Mouse (Mus musculus): ENCODE data around the gene Timeless. TPM values are rescaled to one million over a fixed set of nuclear protein-coding genes. Genes with fewer than 3 reads are reported as not detected.
"Not testable (repeated sequence)": the region's sequence is repeated elsewhere in the genome, so short reads cannot be mapped to it uniquely, and the experiment has no call there.

Gene Timeless
- total RNA-seq, 1 experiment from 2014 or later, result 17.5 TPM

DNA sequence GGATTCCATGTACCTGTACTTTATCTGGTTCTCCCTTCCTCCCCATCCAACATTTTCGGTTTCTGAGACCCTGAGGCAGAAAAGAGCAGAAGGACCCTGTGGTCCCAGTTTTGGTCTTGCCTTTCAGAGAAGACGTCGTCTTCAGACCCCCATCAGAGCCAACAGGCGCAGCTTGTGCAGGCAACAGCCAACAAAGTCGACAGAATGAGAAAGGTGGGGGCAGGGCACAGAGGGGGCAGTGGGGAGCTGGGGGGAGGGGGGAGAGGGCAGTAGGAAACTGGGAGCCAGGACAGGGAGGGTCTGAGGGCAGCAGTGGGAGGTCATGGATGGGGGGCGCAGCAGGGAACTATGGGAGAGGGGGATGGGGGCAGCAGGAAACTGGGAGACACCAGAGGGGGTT lies 46.3 kb downstream of the Timeless start:
- ATAC-seq (ENCODE audit: extremely low read depth, insufficient number of reproducible peaks, low FRiP score, poor library complexity, severe bottlenecking), result no peak

DNA sequence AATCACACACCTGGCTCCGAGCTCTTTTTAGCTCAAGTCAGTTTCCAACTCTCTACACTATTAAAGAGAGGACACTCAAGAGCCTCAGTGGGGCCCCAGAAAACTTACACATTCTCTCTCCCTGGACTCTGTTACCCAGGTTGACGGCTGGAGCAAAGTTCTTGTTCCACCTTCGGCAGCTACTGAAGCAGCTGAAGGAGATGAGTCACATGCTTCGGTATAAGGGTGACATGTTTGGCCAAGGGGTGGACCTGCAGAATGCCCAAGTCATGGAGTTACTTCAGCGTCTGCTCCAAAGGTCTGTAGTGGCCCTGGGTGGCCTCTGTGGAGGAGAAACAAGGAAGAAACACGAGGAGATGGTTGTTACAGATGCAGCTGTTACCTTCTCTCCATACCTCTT lies 49.1 kb downstream of the Timeless start:
- no peak for ATAC-seq (ENCODE audit: extremely low read depth, insufficient number of reproducible peaks, low FRiP score, poor library complexity, severe bottlenecking)

DNA sequence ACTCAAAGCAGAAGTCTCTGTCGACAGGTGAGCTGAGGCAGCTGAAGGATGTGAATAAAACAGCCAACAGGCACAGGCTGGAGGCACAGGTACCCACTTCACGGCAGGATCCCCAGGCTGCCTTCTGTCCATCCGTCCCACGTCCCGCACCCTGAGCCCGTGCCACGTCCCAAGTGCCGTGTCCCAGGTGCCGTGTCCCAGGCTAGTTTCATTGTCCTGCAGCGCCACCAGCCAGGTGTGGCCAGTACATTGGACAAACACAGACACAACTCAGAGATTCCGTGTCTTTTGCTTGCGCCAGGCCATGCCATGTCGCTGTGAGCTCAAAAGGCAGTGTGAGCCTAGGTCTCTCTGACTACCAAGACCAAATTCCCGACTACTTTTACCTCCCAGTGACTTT lies 49.8 kb downstream of the Timeless start:
- ATAC-seq (ENCODE audit: extremely low read depth, insufficient number of reproducible peaks, low FRiP score, poor library complexity, severe bottlenecking), result no peak

DNA sequence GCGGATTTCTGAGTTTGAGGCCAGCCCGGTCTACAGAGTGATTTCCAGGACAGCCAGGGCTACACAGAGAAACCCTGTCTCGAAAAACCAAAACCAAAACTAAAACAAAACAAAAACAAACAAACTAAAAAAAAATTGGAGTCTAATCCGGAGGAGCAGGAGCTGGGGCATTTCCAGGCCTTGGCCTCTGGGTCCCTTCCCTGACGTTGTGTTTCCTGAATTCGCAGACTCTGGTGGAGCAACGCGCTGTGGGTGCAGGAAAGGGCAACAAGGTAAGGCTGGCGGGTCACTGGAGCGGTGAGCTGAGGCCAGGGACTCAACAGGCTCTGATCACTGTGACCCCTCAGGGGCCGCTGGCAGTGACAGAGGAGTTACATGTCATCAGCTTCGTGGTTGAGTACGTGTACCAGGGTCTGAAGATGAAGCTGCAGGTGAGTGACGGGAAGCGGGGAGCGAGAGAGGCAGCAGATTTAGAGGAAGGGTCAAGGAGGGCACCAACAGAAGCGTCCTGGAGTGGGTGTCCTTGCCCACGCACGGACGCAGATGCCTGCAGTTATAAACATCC lies 51.1 kb downstream of the Timeless start:
- ATAC-seq (ENCODE audit: extremely low read depth, insufficient number of reproducible peaks, low FRiP score, poor library complexity, severe bottlenecking), result no peak

DNA sequence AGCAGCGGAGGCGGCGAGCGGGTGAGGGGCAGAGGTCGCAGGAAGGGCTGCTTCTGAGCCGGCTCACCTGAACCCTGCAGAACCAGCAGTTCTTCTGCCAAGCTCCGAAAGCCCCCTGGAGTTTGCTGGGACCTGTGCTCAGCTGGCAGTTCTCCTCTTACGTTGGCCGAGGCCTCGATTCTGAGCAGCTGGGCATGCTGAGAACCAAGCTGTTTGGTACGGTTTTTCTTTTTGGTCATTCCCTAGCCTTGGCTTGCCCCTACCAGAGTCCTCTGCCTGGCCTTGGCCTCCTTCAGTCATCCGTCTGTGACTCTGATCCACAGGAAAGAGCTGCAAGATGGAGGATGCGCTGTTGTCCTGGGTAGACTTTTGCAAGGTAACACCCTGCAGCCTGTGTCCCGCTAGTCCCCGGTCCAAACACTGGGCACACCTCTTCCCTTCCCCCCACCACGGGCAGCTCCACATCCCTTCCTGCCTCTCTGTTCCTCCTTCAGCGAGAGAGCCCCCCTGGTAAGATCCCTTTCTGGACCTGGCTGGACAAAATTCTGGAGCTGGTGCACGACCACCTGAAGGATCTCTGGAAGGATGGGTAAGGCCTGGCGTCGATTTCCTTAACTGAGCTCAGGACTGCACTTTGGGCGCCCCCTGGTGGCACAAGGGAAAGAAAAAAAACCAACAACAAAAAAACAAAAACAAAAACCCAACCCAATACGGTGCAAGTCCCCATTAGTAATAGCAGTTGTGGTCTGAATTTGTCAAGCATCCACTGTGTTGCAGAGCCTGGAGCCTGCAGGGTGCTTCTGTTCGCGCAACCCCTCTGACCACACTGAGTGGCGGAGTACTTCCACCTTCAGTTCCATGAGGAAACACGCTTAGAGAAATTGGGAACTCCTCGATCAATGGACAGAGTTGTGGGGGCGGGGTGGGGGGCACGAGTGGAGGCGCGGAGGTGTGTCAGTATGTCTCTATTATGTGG lies 52.0 kb downstream of the Timeless start:
- ATAC-seq (ENCODE audit: extremely low read depth, insufficient number of reproducible peaks, low FRiP score, poor library complexity, severe bottlenecking), result peak; percentile 49

DNA sequence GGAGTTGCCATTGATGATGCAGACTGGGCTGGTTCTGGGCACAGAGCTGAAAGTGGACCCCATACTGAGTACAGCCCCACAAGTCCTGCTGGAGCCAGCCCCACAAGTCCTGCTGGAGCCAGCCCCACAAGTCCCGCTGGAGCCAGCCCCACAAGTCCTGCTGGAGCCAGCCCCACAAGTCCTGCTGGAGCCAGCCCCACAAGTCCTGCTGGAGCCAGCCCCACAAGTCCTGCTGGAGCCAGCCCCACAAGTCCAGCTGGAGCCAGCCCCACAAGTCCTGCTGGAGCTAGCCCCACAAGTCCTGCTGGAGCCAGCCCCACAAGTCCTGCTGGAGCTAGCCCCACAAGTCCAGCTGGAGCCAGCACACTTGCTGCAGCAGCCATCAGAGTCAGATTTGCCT lies 58.7 kb downstream of the Timeless start:
- not testable (repeated sequence) for ATAC-seq (ENCODE audit: extremely low read depth, insufficient number of reproducible peaks, low FRiP score, poor library complexity, severe bottlenecking)

DNA sequence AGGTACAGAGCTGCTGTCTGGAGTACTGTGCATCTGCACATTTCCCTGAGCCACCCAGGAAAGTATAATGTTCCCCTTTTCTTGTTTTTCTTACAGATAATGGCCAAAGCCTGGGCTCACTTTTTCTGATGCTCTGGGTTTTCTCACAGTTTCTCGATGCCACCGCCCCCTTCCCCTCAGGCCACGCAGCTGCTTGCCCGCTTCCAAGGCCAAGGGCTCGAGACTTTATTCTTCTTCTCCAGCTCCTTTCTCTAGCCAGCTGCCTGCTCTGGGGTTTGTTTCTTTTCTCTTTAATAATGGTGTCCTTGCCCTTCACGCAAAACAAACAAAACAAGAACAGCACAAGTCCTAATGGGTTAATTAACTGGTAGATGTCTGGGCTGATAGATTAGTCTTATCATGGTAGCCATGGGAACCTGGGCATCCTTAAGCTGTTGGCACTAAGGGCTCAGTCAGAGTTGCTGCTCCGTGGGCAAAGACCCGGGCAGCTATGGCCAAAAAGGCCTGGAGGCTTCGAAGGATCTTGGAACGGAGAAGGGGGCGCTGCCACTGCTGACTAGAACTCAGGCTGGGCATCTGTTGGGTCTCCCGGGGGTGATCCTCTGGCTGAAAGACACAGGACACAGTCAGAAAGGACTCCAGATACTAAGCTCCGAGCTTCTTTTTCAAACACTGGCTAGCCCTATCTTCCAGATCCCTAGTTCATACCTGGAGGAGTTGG lies 64.7 kb downstream of the Timeless start:
- ATAC-seq (ENCODE audit: extremely low read depth, insufficient number of reproducible peaks, low FRiP score, poor library complexity, severe bottlenecking), result no peak

DNA sequence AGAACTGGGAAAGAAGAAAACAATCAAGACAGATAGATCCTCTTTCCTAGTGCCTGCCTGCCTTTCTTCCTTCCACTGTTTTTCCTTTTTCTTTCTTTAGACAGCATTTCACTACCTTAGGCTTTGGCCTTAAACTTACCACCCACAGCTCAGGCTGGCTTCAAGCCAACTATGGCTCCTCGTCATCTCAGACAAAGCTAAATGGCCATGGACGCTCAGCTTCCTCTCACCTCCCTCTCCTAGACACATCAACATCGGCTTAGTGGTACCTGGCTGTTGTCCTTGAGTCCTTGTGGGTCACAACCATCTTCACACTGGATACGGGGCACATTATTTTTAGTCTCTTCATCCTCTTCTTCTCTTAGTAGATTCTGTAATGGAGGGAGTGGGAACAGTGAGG lies 65.4 kb downstream of the Timeless start:
- ATAC-seq (ENCODE audit: extremely low read depth, insufficient number of reproducible peaks, low FRiP score, poor library complexity, severe bottlenecking), result no peak

DNA sequence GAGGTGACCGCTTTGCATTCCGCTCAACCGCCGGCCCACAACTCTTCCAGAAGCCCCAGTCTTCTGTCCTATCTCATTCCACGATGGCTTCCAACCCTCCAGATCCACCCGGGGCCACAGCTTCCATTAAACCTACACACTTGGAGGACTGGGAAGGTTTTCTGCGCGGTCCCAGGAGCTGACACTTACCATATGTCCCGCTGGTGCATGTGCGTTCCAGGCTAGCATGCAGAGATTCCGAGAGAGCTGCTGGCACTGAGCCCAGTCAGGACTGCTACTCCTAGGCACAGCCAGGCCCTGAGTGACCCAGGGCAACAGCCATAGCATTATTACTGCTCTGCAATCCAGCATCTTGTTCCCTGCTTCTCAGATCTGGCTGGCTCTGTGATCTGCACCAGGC lies 65.8 kb downstream of the Timeless start:
- no peak for ATAC-seq (ENCODE audit: extremely low read depth, insufficient number of reproducible peaks, low FRiP score, poor library complexity, severe bottlenecking)

DNA sequence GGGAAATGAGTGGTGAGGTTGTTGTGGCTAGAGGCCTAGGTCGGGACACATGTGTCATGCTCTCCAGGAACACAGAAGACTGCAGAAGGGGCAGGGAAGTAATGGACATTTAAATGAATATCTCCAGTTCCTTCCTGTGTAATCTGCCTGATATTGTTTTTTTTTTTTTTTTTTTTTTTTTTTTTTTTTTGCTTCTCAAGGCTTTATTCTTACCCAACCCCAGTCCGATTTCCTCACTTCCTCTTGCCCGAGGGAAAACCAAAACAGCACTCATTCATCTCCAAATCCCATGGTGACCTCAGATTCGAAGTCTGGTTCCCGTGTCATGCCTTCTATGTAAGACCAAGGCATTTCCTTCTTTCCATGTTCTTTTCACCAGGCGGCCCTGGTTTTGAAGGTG lies 66.4 kb downstream of the Timeless start:
- no peak for ATAC-seq (ENCODE audit: extremely low read depth, insufficient number of reproducible peaks, low FRiP score, poor library complexity, severe bottlenecking)

DNA sequence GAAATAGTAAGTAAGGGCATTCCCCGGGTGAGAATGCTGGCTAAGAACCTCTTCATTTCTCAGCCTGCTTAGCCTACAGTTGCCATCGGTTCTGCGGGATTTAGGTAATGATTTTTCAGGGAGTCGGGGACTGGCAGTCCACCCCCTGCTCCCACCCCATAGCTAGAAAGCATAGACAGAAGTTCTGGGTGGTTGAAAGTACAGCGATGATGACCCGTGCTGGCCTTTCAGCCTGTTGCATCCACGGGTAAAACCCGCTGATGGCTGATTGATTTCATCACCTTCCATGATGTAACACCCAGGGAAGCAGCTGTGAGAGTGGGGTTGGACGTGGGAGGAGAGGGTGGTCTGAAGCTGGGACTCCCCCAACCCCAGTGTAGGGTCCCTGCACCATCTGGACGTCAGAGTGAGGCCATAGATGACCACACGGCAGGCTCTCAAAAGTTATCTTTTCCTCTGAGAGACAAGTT lies 66.9 kb downstream of the Timeless start, which contains the start of gene Il23a:
Gene Il23a, minus strand, starts transcription at position 51 of the 470 bp plus-strand sequence.
- no peak for ATAC-seq (ENCODE audit: extremely low read depth, insufficient number of reproducible peaks, low FRiP score, poor library complexity, severe bottlenecking)

DNA sequence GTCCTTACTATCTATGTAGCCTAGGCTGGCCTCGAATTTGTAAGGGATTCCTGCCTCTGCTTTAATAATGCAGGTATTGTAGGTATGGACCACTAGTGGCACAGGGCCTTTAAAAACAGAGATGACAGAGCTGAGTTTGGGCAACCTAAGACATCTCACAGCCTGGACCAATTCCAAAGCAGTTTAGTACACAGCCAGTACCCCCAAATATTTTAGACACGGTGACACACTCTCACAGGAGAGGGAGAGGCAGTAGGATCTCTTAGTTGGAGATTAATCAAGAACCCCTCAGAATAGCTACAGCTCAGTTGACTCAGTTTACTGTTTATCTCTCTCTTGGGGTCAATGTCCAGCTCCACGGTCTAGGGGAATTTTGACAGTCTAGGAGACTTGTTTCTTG lies 70.5 kb downstream of the Timeless start:
- no peak for ATAC-seq (ENCODE audit: extremely low read depth, insufficient number of reproducible peaks, low FRiP score, poor library complexity, severe bottlenecking)

Other genes starting within 250 kb of the Timeless start
- gene Hsd17b6, start 224.5 kb upstream of the Timeless start, total RNA-seq (2017), result not detected in 2 replicates
- 14.2 and 18.0 TPM in 2 replicates for gene Prim1, start 216.9 kb upstream of the Timeless start, total RNA-seq (2017)
- gene Naca, start 196.5 kb upstream of the Timeless start, total RNA-seq (2017), result 597 and 674 TPM in 2 replicates
- gene Ptges3, start 173.1 kb upstream of the Timeless start, total RNA-seq (2017), result 103 and 105 TPM in 2 replicates
- 512 and 588 TPM in 2 replicates for gene Atp5b, start 148.8 kb upstream of the Timeless start, total RNA-seq (2017)
- 70.1 and 75.0 TPM in 2 replicates for gene Baz2a, start 140.5 kb upstream of the Timeless start, total RNA-seq (2017)
- gene Rbms2, start 51.8 kb upstream of the Timeless start, total RNA-seq (2017), result 8.3 and 12.5 TPM in 2 replicates
- not detected in 2 replicates for gene Gls2, start 37.6 kb upstream of the Timeless start, total RNA-seq (2017)
- gene Spryd4, start 20.3 kb upstream of the Timeless start, total RNA-seq (2017), result 4.4 TPM in 2 replicates
- gene Mip, start 6.2 kb upstream of the Timeless start, total RNA-seq (2017), result 0.49 TPM in 1 of 2 replicates, not detected in the other
- 0.23 TPM in 1 of 2 replicates, not detected in the other for gene Apon, start 22.0 kb downstream of the Timeless start, total RNA-seq (2017)
- 2.2 TPM in 1 of 2 replicates, not detected in the other for gene Apof, start 36.6 kb downstream of the Timeless start, total RNA-seq (2017)
- 65.7 and 74.1 TPM in 2 replicates for gene Stat2, start 38.5 kb downstream of the Timeless start, total RNA-seq (2017)
- not detected in 2 replicates for gene Il23a, start 66.7 kb downstream of the Timeless start, total RNA-seq (2017)
- 30.0 and 31.3 TPM in 2 replicates for gene Pan2, start 71.3 kb downstream of the Timeless start, total RNA-seq (2017)
- gene Cnpy2, start 90.4 kb downstream of the Timeless start, total RNA-seq (2017), result 23.6 and 30.7 TPM in 2 replicates
- gene Cs, start 105.7 kb downstream of the Timeless start, total RNA-seq (2017), result 82.9 and 84.7 TPM in 2 replicates
- 23.1 and 23.6 TPM in 2 replicates for gene Coq10a, start 136.9 kb downstream of the Timeless start, total RNA-seq (2017)
- 16.0 and 16.8 TPM in 2 replicates for gene Ankrd52, start 145.1 kb downstream of the Timeless start, total RNA-seq (2017)
- not detected in 2 replicates for gene Slc39a5, start 169.2 kb downstream of the Timeless start, total RNA-seq (2017)
- gene Nabp2, start 179.4 kb downstream of the Timeless start, total RNA-seq (2017), result 43.4 and 46.3 TPM in 2 replicates
- gene Rnf41, start 179.6 kb downstream of the Timeless start, total RNA-seq (2017), result 53.8 and 59.5 TPM in 2 replicates
- gene Smarcc2, start 227.2 kb downstream of the Timeless start, total RNA-seq (2017), result 117 and 119 TPM in 2 replicates

Measured in neutrophil, adult 5-6 weeks (primary cell).